Mouse (Mus musculus) kidney, embryonic 15.5 days (tissue): Measurements from ENCODE around the gene Prelid3b. TPM values are rescaled to one million over a fixed set of nuclear protein-coding genes. Genes with fewer than 3 reads are reported as not detected.

Experiments used
- polyA plus RNA-seq: library from polyadenylated mRNA; unstranded; fragments of >200 nt; fragmentation: Nextera tagmentation; extraction: Ambion mirVana; gene quantifications from 2 replicates; pipeline ENCODE4 v1.2.1, GENCODE M21; 2015

Prelid3b gene
- polyA plus RNA-seq, 1 experiment from 2014 or later = 110 TPM

Other genes starting within 250 kb of the Prelid3b start
- 1,546 and 1,642 TPM in 2 replicates for gene Gnas, start 188.8 kb downstream of the Prelid3b start, polyA plus RNA-seq
- gene Gm20721, start 126.4 kb downstream of the Prelid3b start, polyA plus RNA-seq = 13.1 and 15.7 TPM in 2 replicates
- gene Nelfcd, start 57.3 kb downstream of the Prelid3b start, polyA plus RNA-seq = 112 and 130 TPM in 2 replicates
- gene Ctsz, start 34.0 kb downstream of the Prelid3b start, polyA plus RNA-seq = 133 and 136 TPM in 2 replicates
- gene Tubb1, start 22.4 kb downstream of the Prelid3b start, polyA plus RNA-seq = 1.6 and 2.6 TPM in 2 replicates
- 849 and 854 TPM in 2 replicates for gene Atp5e, start 9.0 kb downstream of the Prelid3b start, polyA plus RNA-seq
- not detected in 2 replicates for gene Zfp831, start 170.5 kb upstream of the Prelid3b start, polyA plus RNA-seq